Mouse (Mus musculus) lung, postnatal 0 days (tissue): ENCODE results near the gene Rflna.

ENCODE experiments used
- CTCF ChIP-seq: IDR thresholded peaks from 2 replicates; pipeline ENCODE4 v1.5.1; 2016; ENCODE audit warnings: antibody characterized with exemption, mild to moderate bottlenecking
- EP300 ChIP-seq: IDR thresholded peaks from 2 replicates; pipeline ENCODE4 v1.6.1; 2016; ENCODE audit warnings: antibody characterized with exemption, mild to moderate bottlenecking, control low read depth

GRCm38 (mm10) chr5:124992323-124992722 lies 10.7 kb upstream of the Rflna start:
- TF ChIP-seq CTCF (no peak), EP300 (no peak)
